Mouse (Mus musculus) megakaryocyte, embryonic 14.5 days (primary cell): ENCODE results near the gene Bysl.

ENCODE experiments used
- FLI1 ChIP-seq: IDR thresholded peaks from 2 replicates; pipeline ENCODE4 v1.6.1; 2012; ENCODE audit warnings: low read length, inconsistent platforms, mixed read lengths
- GATA1 ChIP-seq: IDR thresholded peaks from 3 replicates; pipeline ENCODE4 v1.6.1; 2012; ENCODE audit warnings: mixed read lengths, low read length, inconsistent platforms, borderline replicate concordance

DNA sequence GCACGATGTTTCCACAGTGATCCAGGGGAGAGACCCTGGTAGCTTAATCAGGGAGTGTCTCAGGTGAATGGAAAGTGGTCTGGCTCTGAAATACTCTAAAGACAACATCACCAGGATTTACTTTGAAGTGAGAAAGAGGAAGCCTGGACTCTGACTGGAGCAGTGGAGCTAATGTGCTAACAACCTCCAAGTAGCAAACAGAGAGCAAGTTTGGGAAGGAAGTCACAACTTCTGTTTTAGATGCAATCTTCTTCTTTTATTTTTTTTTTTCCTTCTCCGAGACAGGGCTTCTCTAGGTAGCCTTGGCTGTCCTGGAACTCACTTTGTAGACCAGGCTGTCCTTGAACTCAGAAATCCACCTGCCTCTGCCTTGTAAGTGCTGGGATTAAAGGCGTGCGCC, 2.1 kb downstream of the Bysl start:
- TF ChIP-seq GATA1 (no peak), FLI1 (no peak)
